Mouse (Mus musculus) heart, embryonic 13.5 days (tissue): ENCODE results near the gene Asgr1. TPM values are rescaled to one million over a fixed set of nuclear protein-coding genes. Genes with fewer than 3 reads are reported as not detected.
"Not testable (repeated sequence)": the region's sequence is repeated elsewhere in the genome, so short reads cannot be mapped to it uniquely, and the experiment has no call there.

Experiments used
- ATAC-seq: fragments of 200-750 bp; cut with Nextera tagmentation; 2 replicates; pipeline ENCODE4 v1.8.0; 2017; ENCODE audit warnings: moderate TSS enrichment; ENCODE audit not compliant: insufficient number of reproducible peaks, low FRiP score, low TSS enrichment; ENCODE audit errors: extremely low read depth
- H3K27ac ChIP-seq: fragments of 300-500 bp; sonication (generic); replicated peaks from 2 replicates; pipeline ENCODE4 v1.5.1; 2015; ENCODE audit warnings: moderate library complexity, mild to moderate bottlenecking, inconsistent platforms
- H3K27me3 ChIP-seq: fragments of 300-500 bp; sonication (generic); replicated peaks from 2 replicates; pipeline ENCODE4 v1.6.1; 2015; ENCODE audit warnings: mild to moderate bottlenecking, inconsistent platforms
- H3K36me3 ChIP-seq: fragments of 300-500 bp; sonication (generic); 2 replicates; pipeline ENCODE4 v1.6.1; 2015; ENCODE audit warnings: mild to moderate bottlenecking, inconsistent platforms
- H3K4me1 ChIP-seq: fragments of 300-500 bp; sonication (generic); 2 replicates; pipeline ENCODE4 v1.6.1; 2015; ENCODE audit warnings: inconsistent platforms
- H3K4me2 ChIP-seq: fragments of 300-500 bp; sonication (generic); 2 replicates; pipeline ENCODE4 v1.6.1; 2015; ENCODE audit warnings: inconsistent platforms, mild to moderate bottlenecking, moderate library complexity
- H3K4me3 ChIP-seq: fragments of 300-500 bp; sonication (generic); 2 replicates; pipeline ENCODE4 v1.5.1; 2015; ENCODE audit warnings: moderate library complexity, mild to moderate bottlenecking, inconsistent platforms
- H3K9ac ChIP-seq: fragments of 300-500 bp; sonication (generic); 2 replicates; pipeline ENCODE4 v1.6.1; 2015; ENCODE audit warnings: inconsistent platforms, mild to moderate bottlenecking, moderate library complexity
- H3K9me3 ChIP-seq: fragments of 300-500 bp; sonication (generic); 2 replicates; pipeline ENCODE4 v1.6.1; 2016; ENCODE audit warnings: inconsistent platforms
- WGBS: fragments of 180-500 bp; shearing (Covaris S2); methylation state at CpG from one replicate; pipeline ENCODE4 v1.1.7; 2015; ENCODE audit warnings: mixed read lengths; 5-methylcytosine and 5-hydroxymethylcytosine counted together
- polyA plus RNA-seq: library from polyadenylated mRNA; unstranded; fragments of >200 nt; fragmentation: Nextera tagmentation; extraction: Ambion mirVana; gene quantifications from 2 replicates; pipeline ENCODE4 v1.2.1, GENCODE M21; 2015

The Asgr1 gene
- polyA plus RNA-seq, 1 experiment from 2014 or later, result not detected

- peaks cover 15% of the 10 kb centered on the region for H3K4me1 ChIP-seq
- not testable (repeated sequence) for H3K36me3 ChIP-seq, ATAC-seq, H3K9ac ChIP-seq, H3K4me2 ChIP-seq, H3K9me3 ChIP-seq, H3K27ac ChIP-seq, H3K27me3 ChIP-seq, H3K4me3 ChIP-seq
- WGBS, result 71% methylated on average over 3 of the region's 3 CpGs
Measured at GRCm38 (mm10) chr11:70070603-70071002, 16.7 kb downstream of the Asgr1 start.

- H3K4me2 ChIP-seq, result peak overlapping the region; percentile 44
- H3K4me1 ChIP-seq, result no peaks in the 10 kb centered on the region
- no peak overlapping the region for H3K4me3 ChIP-seq
- peaks cover 5% of the 10 kb centered on the region; the same call in 1 of the 2 replicates for H3K27me3 ChIP-seq
- ATAC-seq, result no peak
- no peak overlapping the region for H3K9ac ChIP-seq
- H3K27ac ChIP-seq, result peak overlapping the region; percentile 34
- H3K36me3 ChIP-seq, result no peaks in the 10 kb centered on the region
- WGBS, result 33% methylated on average over 17 of the region's 17 CpGs
- H3K9me3 ChIP-seq, result no peaks in the 10 kb centered on the region
Measured at GRCm38 (mm10) chr11:70074379-70075071, 20.6 kb downstream of the Asgr1 start.

- 62% methylated on average over 6 of the region's 6 CpGs for WGBS
Measured at GRCm38 (mm10) chr11:70075581-70075980, 21.7 kb downstream of the Asgr1 start.

GRCm38 (mm10) chr11:70077441-70077840, 23.6 kb downstream of the Asgr1 start:
- H3K36me3 ChIP-seq, result no peaks in the 10 kb centered on the region
- no peak overlapping the region for H3K27ac ChIP-seq
- H3K4me2 ChIP-seq, result no peak overlapping the region
- 40% methylated on average over 3 of the region's 3 CpGs for WGBS
- peaks cover 5% of the 10 kb centered on the region; the same call in 1 of the 2 replicates for H3K27me3 ChIP-seq
- H3K9me3 ChIP-seq, result no peaks in the 10 kb centered on the region
- ATAC-seq, result no peak
- no peak overlapping the region for H3K9ac ChIP-seq
- peaks cover 5% of the 10 kb centered on the region; the same call in 1 of the 2 replicates for H3K4me1 ChIP-seq
- no peak overlapping the region for H3K4me3 ChIP-seq

More at GRCm38 (mm10) chr11:70075581-70075980, 21.7 kb downstream of the Asgr1 start:
- peak overlapping the region; percentile 4; the same call in 1 of the 2 replicates for H3K4me2 ChIP-seq
- peaks cover 5% of the 10 kb centered on the region; the same call in 1 of the 2 replicates for H3K4me1 ChIP-seq
- no peak overlapping the region for H3K4me3 ChIP-seq
- H3K9me3 ChIP-seq, result no peaks in the 10 kb centered on the region
- H3K27ac ChIP-seq, result peak overlapping the region; percentile 51
- peaks cover 5% of the 10 kb centered on the region; the same call in 1 of the 2 replicates for H3K27me3 ChIP-seq
- H3K9ac ChIP-seq, result no peak overlapping the region
- no peaks in the 10 kb centered on the region for H3K36me3 ChIP-seq
- peak; percentile 74; the same call in 1 of the 2 replicates for ATAC-seq

- Histone ChIP-seq H3K9me3 (no peaks in the 10 kb centered on the region), H3K36me3 (no peaks in the 10 kb centered on the region), H3K27ac (no peak overlapping the region), H3K4me3 (no peak overlapping the region), H3K4me1 (peaks cover 5% of the 10 kb centered on the region; the same call in 1 of the 2 replicates), H3K27me3 (no peaks in the 10 kb centered on the region), H3K9ac (no peak overlapping the region), H3K4me2 (no peak overlapping the region)
- ATAC-seq, result no peak
- 62% methylated on average over 6 of the region's 6 CpGs for WGBS
Measured at GRCm38 (mm10) chr11:70079175-70079574, 25.3 kb downstream of the Asgr1 start.

GRCm38 (mm10) chr11:70079928-70080327, 26.0 kb downstream of the Asgr1 start:
- no peak overlapping the region for H3K4me2 ChIP-seq
- H3K36me3 ChIP-seq, result no peaks in the 10 kb centered on the region
- H3K4me1 ChIP-seq, result peaks cover 5% of the 10 kb centered on the region; the same call in 1 of the 2 replicates
- 63% methylated on average over 7 of the region's 7 CpGs for WGBS
- no peak overlapping the region for H3K4me3 ChIP-seq
- no peak overlapping the region for H3K9ac ChIP-seq
- ATAC-seq, result no peak
- H3K27me3 ChIP-seq, result no peaks in the 10 kb centered on the region
- no peaks in the 10 kb centered on the region for H3K9me3 ChIP-seq
- H3K27ac ChIP-seq, result no peak overlapping the region

GRCm38 (mm10) chr11:70080803-70081590, 27.1 kb downstream of the Asgr1 start:
- Histone ChIP-seq H3K27ac (no peak overlapping the region), H3K4me1 (peaks cover 5% of the 10 kb centered on the region; the same call in 1 of the 2 replicates), H3K36me3 (no peaks in the 10 kb centered on the region), H3K9ac (no peak overlapping the region), H3K27me3 (no peaks in the 10 kb centered on the region), H3K4me3 (no peak overlapping the region), H3K9me3 (no peaks in the 10 kb centered on the region), H3K4me2 (no peak overlapping the region)
- no peak for ATAC-seq
- WGBS, result 72% methylated on average over 15 of the region's 15 CpGs

- WGBS, result 76% methylated on average over 8 of the region's 8 CpGs
- no peak overlapping the region for H3K4me2 ChIP-seq
- H3K36me3 ChIP-seq, result no peaks in the 10 kb centered on the region
- no peak overlapping the region for H3K4me3 ChIP-seq
- no peak overlapping the region for H3K27ac ChIP-seq
- no peaks in the 10 kb centered on the region for H3K27me3 ChIP-seq
- no peak for ATAC-seq
- peaks cover 5% of the 10 kb centered on the region; the same call in 1 of the 2 replicates for H3K4me1 ChIP-seq
- no peak overlapping the region for H3K9ac ChIP-seq
- H3K9me3 ChIP-seq, result no peaks in the 10 kb centered on the region
Measured at GRCm38 (mm10) chr11:70084563-70084962, 30.7 kb downstream of the Asgr1 start.

GRCm38 (mm10) chr11:70091986-70092783, 38.3 kb downstream of the Asgr1 start, which contains the start of gene Asgr2:
TSS of gene Asgr2 (plus strand) at chr11:70092644.
- no peaks in the 10 kb centered on the region for H3K9me3 ChIP-seq
- no peaks in the 10 kb centered on the region for H3K36me3 ChIP-seq
- ATAC-seq, result no peak
- no peak within 1 kb of the TSS for H3K9ac ChIP-seq
- H3K4me3 ChIP-seq, result no peak within 1 kb of the TSS
- no peak within 1 kb of the TSS for H3K27ac ChIP-seq
- H3K4me2 ChIP-seq, result no peak within 1 kb of the TSS
- 68% methylated on average over 12 of the region's 12 CpGs for WGBS
- no peaks in the 10 kb centered on the region for H3K4me1 ChIP-seq
- H3K27me3 ChIP-seq, result peaks cover 15% of the 10 kb centered on the region; the same call in 1 of the 2 replicates

- H3K36me3 ChIP-seq, result no peaks in the 10 kb centered on the region
- 64% methylated on average over 11 of the region's 11 CpGs for WGBS
- no peak for ATAC-seq
- 0 out of 2 replicates have a peak, but pooled peaks cover 4% of the 10 kb centered on the region for H3K9me3 ChIP-seq
- no peak overlapping the region for H3K4me2 ChIP-seq
- no peak overlapping the region for H3K9ac ChIP-seq
- peaks cover 16% of the 10 kb centered on the region; the same call in 1 of the 2 replicates for H3K27me3 ChIP-seq
- H3K4me3 ChIP-seq, result no peak overlapping the region
- H3K27ac ChIP-seq, result no peak overlapping the region
- H3K4me1 ChIP-seq, result no peaks in the 10 kb centered on the region
Measured at GRCm38 (mm10) chr11:70097396-70097795, 43.5 kb downstream of the Asgr1 start.

- Histone ChIP-seq H3K4me3 (no peak overlapping the region), H3K4me2 (no peak overlapping the region), H3K9ac (no peak overlapping the region), H3K9me3 (0 out of 2 replicates have a peak, but pooled peaks cover 4% of the 10 kb centered on the region), H3K36me3 (no peaks in the 10 kb centered on the region), H3K27me3 (peaks cover 16% of the 10 kb centered on the region), H3K4me1 (no peaks in the 10 kb centered on the region), H3K27ac (no peak overlapping the region)
- no peak for ATAC-seq
- 73% methylated on average over 2 of the region's 2 CpGs for WGBS
Measured at GRCm38 (mm10) chr11:70099102-70099501, 45.2 kb downstream of the Asgr1 start.
